Mouse (Mus musculus) spleen, adult 2 months (tissue): ENCODE data around the gene Stat1.

Experiments
- CTCF ChIP-seq: fragments of 200-500 bp; IDR thresholded peaks from 2 replicates; pipeline ENCODE4 v1.5.1; 2011; ENCODE audit warnings: mild to moderate bottlenecking, inconsistent platforms; ENCODE audit not compliant: insufficient read depth, insufficient read length, insufficient replicate concordance; ENCODE audit errors: extremely low read depth
- POLR2A ChIP-seq: fragments of 200-500 bp; IDR thresholded peaks from 2 replicates; pipeline ENCODE4 v1.6.1; 2011; ENCODE audit warnings: low read depth, low read length, inconsistent platforms

- TF ChIP-seq POLR2A (no peak), CTCF (no peak)
These were observed 60.8 kb downstream of the Stat1 start for GRCm38 (mm10) chr1:52179939-52180568.
